Mouse (Mus musculus): Measurements from ENCODE around the gene Efemp1. TPM values are rescaled to one million over a fixed set of nuclear protein-coding genes. Genes with fewer than 3 reads are reported as not detected.

Efemp1 gene
- polyA plus RNA-seq (2015; fragmentation: Nextera tagmentation; extraction: Ambion mirVana) = 11.1 and 17.8 TPM in 2 replicates

DNA sequence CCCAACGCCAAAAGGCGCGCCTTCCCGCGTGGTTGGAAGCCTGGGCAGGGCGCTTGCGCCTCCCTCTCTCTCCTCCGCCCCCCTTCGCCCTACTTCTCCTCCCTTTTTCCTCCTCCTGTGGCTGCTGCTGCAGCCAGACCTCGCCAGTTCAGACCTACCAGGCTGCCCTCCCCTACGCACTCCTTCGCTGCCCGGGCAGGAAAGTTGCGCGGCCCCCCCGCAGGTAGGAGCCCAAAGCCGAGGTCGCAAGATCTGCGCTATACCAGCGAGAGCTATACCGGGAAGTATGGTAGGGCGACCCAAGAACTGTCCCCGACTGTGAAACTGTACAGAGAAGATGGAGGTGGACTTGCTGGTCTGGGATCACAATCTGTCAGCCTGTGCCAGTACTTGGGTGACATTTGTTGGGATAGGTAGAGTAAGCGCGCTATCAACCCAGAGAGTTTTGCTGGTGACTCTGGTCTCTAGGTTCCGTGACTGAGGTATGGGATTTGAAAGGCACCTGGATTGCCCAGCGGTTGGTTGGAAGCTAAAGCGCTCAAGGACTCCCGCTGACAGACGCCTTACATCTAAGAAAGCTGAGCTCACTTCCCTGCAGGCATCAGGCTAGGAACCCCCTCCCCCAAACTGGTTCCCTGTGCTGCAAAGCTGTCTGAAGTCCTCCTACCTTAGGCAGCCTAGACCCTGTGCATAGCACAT lies at the start of gene Efemp1:
Gene Efemp1 (plus strand): TSS at position 103 of the 699 bp plus-strand sequence.
- no peaks in the 10 kb centered on the region for H3K9me3 ChIP-seq (ENCODE audit: control insufficient read depth, low read length)
- H3K9ac ChIP-seq (ENCODE audit: low read length) = peak within 1 kb of the TSS; percentile 55
- no peak within 1 kb of the TSS for H3K27ac ChIP-seq (replicated peaks)
- no peaks in the 10 kb centered on the region for H3K4me1 ChIP-seq (replicated peaks; ENCODE audit: control insufficient read depth, insufficient read depth)
- no peaks in the 10 kb centered on the region for H3K27me3 ChIP-seq (ENCODE audit: control insufficient read depth, insufficient read depth, low read length)
- ATAC-seq (ENCODE audit: low FRiP score, low TSS enrichment) (peak; percentile 74), DNase-seq (ENCODE audit: low spot score) (peak; percentile 46)
- peak within 1 kb of the TSS; percentile 85 for H3K4me2 ChIP-seq (replicated peaks; ENCODE audit: low read depth)
- H3K36me3 ChIP-seq (ENCODE audit: control insufficient read depth, insufficient read depth, low read length) = no peaks in the 10 kb centered on the region
- TF ChIP-seq CTCF (IDR thresholded peaks at IDR 0.05; ENCODE audit: low read depth) (no peak), EP300 (optimal IDR thresholded peaks at IDR 0.05) (no peak)
- H3K4me3 ChIP-seq (ENCODE audit: low read depth, low read length) = peak within 1 kb of the TSS; percentile 53
- WGBS = 2% methylated on average over 29 of the region's 30 CpGs

- 54% methylated on average over 3 of the region's 3 CpGs for WGBS
- Histone ChIP-seq H3K36me3 (ENCODE audit: control insufficient read depth, insufficient read depth, low read length) (no peaks in the 10 kb centered on the region), H3K9ac (ENCODE audit: low read length) (no peak overlapping the region), H3K4me1 (replicated peaks; ENCODE audit: control insufficient read depth, insufficient read depth) (no peaks in the 10 kb centered on the region), H3K9me3 (ENCODE audit: control insufficient read depth, low read length) (no peaks in the 10 kb centered on the region), H3K27me3 (ENCODE audit: control insufficient read depth, insufficient read depth, low read length) (no peaks in the 10 kb centered on the region), H3K4me2 (replicated peaks; ENCODE audit: low read depth) (no peak overlapping the region), H3K4me3 (ENCODE audit: low read depth, low read length) (no peak overlapping the region), H3K27ac (replicated peaks) (no peak overlapping the region)
- TF ChIP-seq CTCF (IDR thresholded peaks at IDR 0.05; ENCODE audit: low read depth) (peak; percentile 80), EP300 (optimal IDR thresholded peaks at IDR 0.05) (no peak)
- no peak for DNase-seq (ENCODE audit: low spot score)
- no peak for ATAC-seq (ENCODE audit: low FRiP score, low TSS enrichment)
Observed at GRCm38 (mm10) chr11:28808685-28809084, 44.3 kb upstream of the Efemp1 start.

GRCm38 (mm10) chr11:28811874-28812273 lies 41.1 kb upstream of the Efemp1 start:
- no peak overlapping the region for H3K4me3 ChIP-seq (ENCODE audit: low read depth, low read length)
- H3K36me3 ChIP-seq (ENCODE audit: control insufficient read depth, insufficient read depth, low read length) = no peaks in the 10 kb centered on the region
- ATAC-seq (ENCODE audit: low FRiP score, low TSS enrichment) = 0 out of 2 replicates have a peak, but pooled peaks have one; percentile 51

GRCm38 (mm10) chr11:28812564-28812963 lies 40.4 kb upstream of the Efemp1 start:
- WGBS = 23% methylated on average over 2 of the region's 2 CpGs
- H3K9me3 ChIP-seq (ENCODE audit: control insufficient read depth, low read length) = no peaks in the 10 kb centered on the region
- H3K27ac ChIP-seq (replicated peaks) = no peak overlapping the region
- DNase-seq (ENCODE audit: low spot score) (peak; percentile 37), ATAC-seq (ENCODE audit: low FRiP score, low TSS enrichment) (no peak)
- H3K4me1 ChIP-seq (replicated peaks; ENCODE audit: control insufficient read depth, insufficient read depth) = no peaks in the 10 kb centered on the region
- TF ChIP-seq CTCF (IDR thresholded peaks at IDR 0.05; ENCODE audit: low read depth) (no peak), EP300 (optimal IDR thresholded peaks at IDR 0.05) (no peak)
- no peak overlapping the region for H3K9ac ChIP-seq (ENCODE audit: low read length)
- no peaks in the 10 kb centered on the region for H3K36me3 ChIP-seq (ENCODE audit: control insufficient read depth, insufficient read depth, low read length)
- H3K4me2 ChIP-seq (replicated peaks; ENCODE audit: low read depth) = no peak overlapping the region
- no peaks in the 10 kb centered on the region for H3K27me3 ChIP-seq (ENCODE audit: control insufficient read depth, insufficient read depth, low read length)
- no peak overlapping the region for H3K4me3 ChIP-seq (ENCODE audit: low read depth, low read length)

More at GRCm38 (mm10) chr11:28811874-28812273, 41.1 kb upstream of the Efemp1 start:
- 61% methylated on average over 2 of the region's 2 CpGs for WGBS
- Histone ChIP-seq H3K4me1 (replicated peaks; ENCODE audit: control insufficient read depth, insufficient read depth) (no peaks in the 10 kb centered on the region), H3K27ac (replicated peaks) (no peak overlapping the region), H3K9ac (ENCODE audit: low read length) (no peak overlapping the region), H3K27me3 (ENCODE audit: control insufficient read depth, insufficient read depth, low read length) (no peaks in the 10 kb centered on the region), H3K4me2 (replicated peaks; ENCODE audit: low read depth) (no peak overlapping the region), H3K9me3 (ENCODE audit: control insufficient read depth, low read length) (no peaks in the 10 kb centered on the region)
- TF ChIP-seq EP300 (optimal IDR thresholded peaks at IDR 0.05) (no peak), CTCF (IDR thresholded peaks at IDR 0.05; ENCODE audit: low read depth) (peak; percentile 70)
- no peak for DNase-seq (ENCODE audit: low spot score)

DNA sequence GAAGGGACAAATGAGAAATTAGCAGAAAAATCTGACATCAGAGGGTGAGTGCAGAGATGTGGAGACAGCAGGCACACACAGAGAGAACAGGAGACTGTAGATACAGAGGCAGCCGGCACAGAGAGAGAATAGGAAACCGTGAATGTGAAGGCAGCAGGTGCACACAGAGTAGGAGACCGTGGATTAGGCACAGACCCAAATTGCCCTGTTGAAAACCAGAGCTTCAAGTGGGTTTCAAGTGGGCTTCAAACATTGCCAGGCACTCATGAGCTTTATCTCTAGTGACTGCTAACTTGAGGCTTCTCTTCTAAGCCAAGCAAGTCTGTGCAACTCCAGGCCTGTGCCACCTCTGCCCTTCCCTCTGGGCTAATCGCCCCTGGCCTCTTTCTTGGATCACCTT lies 35.6 kb upstream of the Efemp1 start:
- Histone ChIP-seq H3K9me3 (ENCODE audit: control insufficient read depth, low read length) (no peaks in the 10 kb centered on the region), H3K4me2 (replicated peaks; ENCODE audit: low read depth) (no peak overlapping the region), H3K27me3 (ENCODE audit: control insufficient read depth, insufficient read depth, low read length) (no peaks in the 10 kb centered on the region), H3K27ac (replicated peaks) (no peak overlapping the region), H3K4me1 (replicated peaks; ENCODE audit: control insufficient read depth, insufficient read depth) (no peaks in the 10 kb centered on the region), H3K4me3 (ENCODE audit: low read depth, low read length) (no peak overlapping the region), H3K36me3 (ENCODE audit: control insufficient read depth, insufficient read depth, low read length) (no peaks in the 10 kb centered on the region), H3K9ac (ENCODE audit: low read length) (no peak overlapping the region)
- TF ChIP-seq EP300 (optimal IDR thresholded peaks at IDR 0.05) = no peak
- TF ChIP-seq CTCF (IDR thresholded peaks at IDR 0.05; ENCODE audit: low read depth) = no peak
- no peak for ATAC-seq (ENCODE audit: low FRiP score, low TSS enrichment)
- DNase-seq (ENCODE audit: low spot score) = no peak
- WGBS = 70% methylated on average over 4 of the region's 4 CpGs

DNA sequence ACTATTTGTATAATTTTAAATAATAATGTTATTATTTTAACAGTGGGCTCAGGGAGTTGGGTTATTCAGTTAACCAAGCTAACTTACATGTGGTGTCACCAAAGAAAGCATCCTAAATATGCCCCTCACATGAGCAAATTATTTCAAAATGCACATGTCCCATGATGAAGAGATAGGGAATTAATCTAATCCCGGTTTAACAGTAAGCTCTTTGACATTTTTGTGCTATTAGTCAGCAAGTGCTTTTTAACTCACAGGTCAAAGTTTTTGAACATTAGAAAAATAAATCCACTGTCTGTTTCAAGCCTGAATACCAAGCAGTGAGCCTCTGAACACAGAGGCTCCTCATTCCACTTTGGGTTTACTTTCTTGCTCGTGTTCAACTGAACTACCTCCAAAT lies 26.1 kb upstream of the Efemp1 start:
- Histone ChIP-seq H3K27ac (replicated peaks) (no peak overlapping the region), H3K36me3 (ENCODE audit: control insufficient read depth, insufficient read depth, low read length) (no peaks in the 10 kb centered on the region), H3K4me2 (replicated peaks; ENCODE audit: low read depth) (no peak overlapping the region), H3K9me3 (ENCODE audit: control insufficient read depth, low read length) (no peaks in the 10 kb centered on the region), H3K9ac (ENCODE audit: low read length) (no peak overlapping the region), H3K27me3 (ENCODE audit: control insufficient read depth, insufficient read depth, low read length) (no peaks in the 10 kb centered on the region), H3K4me3 (ENCODE audit: low read depth, low read length) (no peak overlapping the region), H3K4me1 (replicated peaks; ENCODE audit: control insufficient read depth, insufficient read depth) (no peaks in the 10 kb centered on the region)
- WGBS = 61% methylated on average over 2 of the region's 2 CpGs
- no peak for DNase-seq (ENCODE audit: low spot score)
- ATAC-seq (ENCODE audit: low FRiP score, low TSS enrichment) = no peak
- TF ChIP-seq EP300 (optimal IDR thresholded peaks at IDR 0.05) (no peak), CTCF (IDR thresholded peaks at IDR 0.05; ENCODE audit: low read depth) (no peak)

Measured in stomach, postnatal 0 days (tissue).